Mouse (Mus musculus): Measurements from ENCODE around the gene Cep57l1.

Cep57l1 gene

GRCm38 (mm10) chr10:41818036-41818732 is 8.5 kb upstream of the Cep57l1 start:
- no peak for DNase-seq (ENCODE audit: low spot score in 2 of 2)

GRCm38 (mm10) chr10:41816516-41816915 is 6.8 kb upstream of the Cep57l1 start:
- DNase-seq (ENCODE audit: low spot score in 2 of 2): no peak

GRCm38 (mm10) chr10:41814305-41814853 is 4.7 kb upstream of the Cep57l1 start:
- no peak for DNase-seq (ENCODE audit: low spot score in 2 of 2)

- DNase-seq (ENCODE audit: low spot score in 2 of 2): no peak
Measured at GRCm38 (mm10) chr10:41812566-41812965, 2.9 kb upstream of the Cep57l1 start.

GRCm38 (mm10) chr10:41810564-41811455 is 1.1 kb upstream of the Cep57l1 start:
- DNase-seq (ENCODE audit: low spot score in 2 of 2): no peak

GRCm38 (mm10) chr10:41809080-41809770 is 446 bp downstream of the Cep57l1 start:
- peak; percentile 78 for DNase-seq (ENCODE audit: low spot score in 2 of 2)

GRCm38 (mm10) chr10:41805729-41806355 is 3.8 kb downstream of the Cep57l1 start:
- DNase-seq (ENCODE audit: low spot score in 2 of 2): no peak

- DNase-seq (ENCODE audit: low spot score in 2 of 2): no peak
Measured at GRCm38 (mm10) chr10:41804711-41805110, 5.0 kb downstream of the Cep57l1 start.

GRCm38 (mm10) chr10:41803467-41803866 is 6.2 kb downstream of the Cep57l1 start:
- DNase-seq (ENCODE audit: low spot score in 2 of 2): no peak

GRCm38 (mm10) chr10:41797253-41797652 is 12.4 kb downstream of the Cep57l1 start:
- DNase-seq (ENCODE audit: low spot score in 2 of 2): no peak

GRCm38 (mm10) chr10:41792375-41792774 is 17.3 kb downstream of the Cep57l1 start:
- no peak for DNase-seq (ENCODE audit: low spot score in 2 of 2)

- DNase-seq (ENCODE audit: low spot score in 2 of 2): no peak
Measured at GRCm38 (mm10) chr10:41767254-41767653, 42.4 kb downstream of the Cep57l1 start.

- no peak for DNase-seq (ENCODE audit: low spot score in 2 of 2)
Measured at GRCm38 (mm10) chr10:41766280-41766679, 43.4 kb downstream of the Cep57l1 start.

- DNase-seq (ENCODE audit: low spot score in 2 of 2): no peak
Measured at GRCm38 (mm10) chr10:41765586-41765985, 44.1 kb downstream of the Cep57l1 start.

GRCm38 (mm10) chr10:41763741-41764385 is 45.8 kb downstream of the Cep57l1 start:
- DNase-seq (ENCODE audit: low spot score in 2 of 2): no peak

GRCm38 (mm10) chr10:41760866-41761265 is 48.8 kb downstream of the Cep57l1 start:
- DNase-seq (ENCODE audit: low spot score in 2 of 2): no peak

GRCm38 (mm10) chr10:41758041-41758440 is 51.6 kb downstream of the Cep57l1 start:
- no peak for DNase-seq (ENCODE audit: low spot score in 2 of 2)

GRCm38 (mm10) chr10:41757226-41757625 is 52.4 kb downstream of the Cep57l1 start:
- DNase-seq (ENCODE audit: low spot score in 2 of 2): no peak

GRCm38 (mm10) chr10:41751867-41752480 is 57.7 kb downstream of the Cep57l1 start:
- no peak for DNase-seq (ENCODE audit: low spot score in 2 of 2)

GRCm38 (mm10) chr10:41749306-41749705 is 60.4 kb downstream of the Cep57l1 start:
- DNase-seq (ENCODE audit: low spot score in 2 of 2): no peak

- DNase-seq (ENCODE audit: low spot score in 2 of 2): peak; percentile 23 to 53
Measured at GRCm38 (mm10) chr10:41746554-41746953, 63.1 kb downstream of the Cep57l1 start.
